Mouse (Mus musculus) embryo, embryonic 11.5 days (tissue): ENCODE measurements around the gene Slc25a28.

Source experiments
- DNase-seq: peaks from one replicate; pipeline ENCODE4 v3.0.0-alpha.2; 2012; ENCODE audit warnings: low read depth, low spot score

Slc25a28 gene

DNA sequence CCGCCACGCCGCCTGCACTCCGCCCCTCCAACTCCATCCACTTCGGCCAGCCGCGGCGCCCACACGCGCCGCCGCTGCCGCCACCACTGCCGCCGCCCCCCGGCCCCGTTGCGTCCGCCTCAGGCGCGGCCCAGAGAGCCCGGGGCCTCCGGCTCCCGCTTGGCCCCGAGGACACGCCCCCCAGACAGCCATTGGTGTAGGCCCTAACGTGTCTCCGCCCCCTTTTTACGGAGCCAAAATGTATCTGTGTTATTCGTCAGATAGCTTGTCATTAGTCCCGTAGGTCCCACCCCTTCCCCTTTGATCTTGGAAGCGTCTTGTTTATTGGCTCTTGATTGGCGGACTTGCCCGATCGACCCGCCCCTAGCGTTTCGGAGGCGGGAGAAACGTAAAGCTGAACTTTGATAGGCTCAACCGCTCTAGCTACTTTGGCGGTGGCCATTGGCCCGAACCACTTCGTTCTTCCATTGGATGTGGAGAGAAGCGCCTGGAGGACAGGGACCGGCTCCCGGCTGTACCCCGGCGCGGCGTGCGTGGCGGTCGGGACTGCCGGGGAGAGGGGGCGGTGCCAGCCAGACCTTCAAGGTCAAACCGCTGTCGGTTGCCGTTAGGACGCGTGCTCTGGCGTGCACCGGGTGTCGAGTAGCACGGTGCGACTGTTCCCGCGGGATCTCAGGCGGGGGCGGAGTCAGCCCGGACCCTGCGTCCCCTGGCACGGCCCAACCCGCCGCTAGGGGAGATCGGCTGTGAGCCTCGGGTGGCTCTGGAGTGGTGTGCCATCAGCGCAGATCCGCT is at the start of gene Slc25a28:
Gene Slc25a28 (minus strand): TSS at position 152 of the 795 bp plus-strand sequence.
- DNase-seq, result peak; percentile 100

DNA sequence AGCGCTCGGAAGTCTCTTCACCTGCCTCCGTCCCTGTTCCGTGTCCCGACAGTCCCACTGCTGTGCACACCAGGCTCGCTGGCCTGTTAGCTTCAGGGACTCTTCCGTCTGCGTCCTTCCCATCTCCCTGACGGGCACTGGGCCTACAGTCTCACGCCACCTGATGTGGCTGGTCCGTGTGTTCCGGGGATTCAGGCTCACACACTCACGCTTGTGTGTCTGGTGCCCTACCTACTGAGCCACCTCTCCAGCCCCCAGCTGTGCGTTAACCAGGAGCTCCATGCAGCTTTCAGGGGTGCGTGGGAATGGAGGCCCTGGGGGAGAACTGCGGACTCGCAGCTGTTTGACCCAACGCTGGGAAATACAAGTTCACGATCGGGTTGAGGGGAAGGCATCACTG is 49.5 kb upstream of the Slc25a28 start:
- DNase-seq, result no peak

DNA sequence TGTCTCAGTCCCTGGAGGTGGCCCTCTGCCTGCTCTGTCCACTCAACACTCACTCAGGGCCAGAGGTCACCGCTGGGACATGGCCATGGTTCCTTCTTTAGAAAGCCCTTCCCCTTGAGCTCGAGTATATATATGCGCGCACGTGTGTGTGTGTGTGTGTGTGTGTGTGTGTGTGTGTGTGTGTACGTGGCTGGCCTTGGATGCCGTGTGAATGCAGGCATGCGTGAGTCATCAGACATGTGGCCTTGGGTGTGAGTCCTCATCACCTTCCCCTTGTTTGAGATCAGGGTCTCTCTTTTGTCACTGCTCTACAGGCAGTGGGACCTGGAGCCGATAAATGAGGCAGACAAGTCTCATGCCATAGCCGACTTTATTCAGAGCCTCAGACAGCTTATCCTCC is 48.8 kb upstream of the Slc25a28 start:
- no peak for DNase-seq

DNA sequence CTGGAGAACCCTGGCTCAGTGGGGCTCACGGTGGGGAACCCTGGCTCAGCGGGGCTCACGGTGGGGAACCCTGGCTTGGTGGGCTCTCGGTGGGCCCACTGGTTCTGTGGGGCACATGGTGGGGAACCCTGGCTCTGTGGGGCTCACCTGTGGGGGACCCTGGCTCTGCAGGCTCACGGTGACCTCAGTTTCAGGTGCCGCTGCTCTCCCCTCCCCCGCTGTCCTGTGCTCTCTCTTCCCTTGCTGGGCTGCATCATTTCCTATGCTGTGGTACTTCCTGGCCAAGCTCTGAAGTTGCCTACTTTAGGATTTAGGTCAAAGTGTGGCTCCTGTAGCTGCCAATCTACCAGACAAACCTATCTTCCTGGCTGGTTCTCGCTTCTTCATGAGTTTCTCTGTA is 48.2 kb upstream of the Slc25a28 start:
- DNase-seq, result no peak

DNA sequence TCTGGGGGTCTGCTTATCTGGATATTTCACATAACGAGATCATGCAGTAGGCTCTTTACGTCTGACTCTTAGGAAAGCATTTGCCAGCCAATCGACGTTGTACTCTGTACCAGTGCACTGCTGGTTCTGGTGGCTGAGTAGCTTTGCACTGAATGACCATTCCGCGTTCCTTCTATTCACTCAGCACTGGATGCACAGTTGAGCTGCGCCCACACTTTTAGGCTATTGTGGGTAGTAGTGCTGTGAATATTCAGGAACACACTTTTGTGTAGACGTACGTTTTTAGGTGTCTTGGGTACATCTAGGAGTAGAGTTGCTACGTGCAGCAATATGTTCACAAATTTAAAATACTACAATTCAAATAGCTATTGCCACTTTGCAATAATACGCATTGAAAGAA is 45.4 kb upstream of the Slc25a28 start:
- DNase-seq, result no peak

DNA sequence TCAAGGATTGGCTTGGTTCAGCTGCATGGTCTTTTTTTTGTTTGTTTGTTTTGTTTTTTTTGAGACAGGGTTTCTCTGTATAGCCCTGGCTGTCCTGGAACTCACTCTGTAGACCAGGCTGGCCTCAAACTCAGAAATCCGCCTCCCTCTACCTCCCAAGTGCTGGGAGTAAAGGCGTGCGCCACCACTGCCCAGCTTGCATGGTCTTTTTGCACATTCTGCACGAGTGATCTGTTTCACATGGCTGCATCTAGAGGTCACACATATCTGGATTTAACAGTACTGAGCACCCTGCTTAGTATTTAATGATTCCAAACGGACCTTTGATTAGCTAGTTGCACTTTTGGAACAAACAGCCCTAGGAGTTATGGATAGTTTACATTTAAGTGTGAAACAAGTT is 37.3 kb upstream of the Slc25a28 start:
- no peak for DNase-seq

DNA sequence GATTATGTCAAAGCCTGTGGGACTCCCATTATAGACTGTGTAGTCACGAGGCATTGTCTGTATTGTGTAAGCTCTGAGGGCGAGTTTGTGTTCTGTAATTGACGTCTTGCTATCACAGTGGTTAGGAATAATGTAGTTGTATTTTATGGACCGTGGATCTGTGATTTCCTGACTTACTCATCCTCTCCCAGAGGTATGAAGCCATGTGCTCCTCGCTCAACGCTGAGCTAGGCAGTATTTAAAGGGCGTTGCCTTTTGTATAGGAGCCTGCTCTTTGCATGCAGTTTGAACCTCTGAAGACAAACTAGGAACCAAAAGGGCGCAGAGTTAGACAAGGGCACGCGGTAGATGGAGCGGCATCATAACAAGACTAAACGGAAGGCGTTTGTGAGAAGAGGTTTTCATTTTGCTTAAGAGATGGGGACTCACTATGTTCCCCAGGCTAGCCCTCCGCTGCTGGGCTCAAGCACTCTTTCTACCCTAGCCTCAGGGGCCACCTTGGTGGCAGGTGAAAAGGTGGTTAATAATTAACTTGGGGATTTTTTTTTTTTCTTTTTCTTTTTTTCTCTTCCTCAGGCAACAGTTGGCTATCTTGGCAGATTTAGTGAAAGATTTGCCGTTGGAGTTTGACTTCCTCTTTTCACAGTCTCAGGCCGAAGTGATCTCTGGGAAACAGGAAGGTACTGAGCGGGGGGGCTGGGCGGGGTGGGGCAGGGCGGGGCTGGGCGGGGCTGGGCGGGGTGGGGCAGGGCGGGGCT is 36.7 kb upstream of the Slc25a28 start:
- DNase-seq, result no peak

DNA sequence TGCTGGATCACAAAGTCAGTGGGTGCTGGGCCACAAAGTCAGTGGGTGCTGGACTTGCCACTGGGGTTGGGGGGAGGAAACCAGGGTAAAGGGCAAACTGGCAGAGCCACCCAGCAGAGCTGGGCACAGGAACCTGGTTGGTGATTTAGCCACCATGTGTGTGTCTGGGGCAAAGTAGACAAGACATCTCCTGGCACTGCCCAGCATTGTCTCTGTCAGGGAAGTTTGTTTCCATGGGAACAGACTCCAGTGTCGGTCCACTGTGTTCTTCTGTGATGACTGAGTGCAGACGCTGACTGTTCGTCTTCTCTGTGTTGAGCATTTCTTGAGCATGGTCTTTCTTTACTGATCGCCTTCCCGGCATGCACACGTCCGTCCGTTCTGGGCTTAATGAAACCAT is 34.6 kb upstream of the Slc25a28 start:
- no peak for DNase-seq

DNA sequence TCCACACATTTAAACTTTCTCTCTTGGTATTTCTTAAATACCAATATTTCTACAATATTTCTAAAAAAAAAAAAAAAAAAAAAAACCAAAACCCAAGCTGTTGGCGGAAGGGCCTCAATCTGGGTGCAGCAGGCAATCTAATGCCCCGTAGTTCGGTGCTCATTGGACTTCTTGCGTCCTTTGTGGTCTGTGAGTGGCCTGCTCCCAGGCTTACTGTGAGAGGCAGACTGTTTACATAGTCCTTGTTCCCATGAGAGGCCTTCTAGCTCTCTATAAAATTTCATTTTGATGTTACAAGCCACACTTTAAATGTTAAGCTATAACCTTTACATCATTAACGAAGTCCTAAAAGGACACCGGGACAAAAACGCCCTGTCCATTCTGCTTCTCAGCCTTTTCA is 33.5 kb upstream of the Slc25a28 start:
- DNase-seq, result no peak

DNA sequence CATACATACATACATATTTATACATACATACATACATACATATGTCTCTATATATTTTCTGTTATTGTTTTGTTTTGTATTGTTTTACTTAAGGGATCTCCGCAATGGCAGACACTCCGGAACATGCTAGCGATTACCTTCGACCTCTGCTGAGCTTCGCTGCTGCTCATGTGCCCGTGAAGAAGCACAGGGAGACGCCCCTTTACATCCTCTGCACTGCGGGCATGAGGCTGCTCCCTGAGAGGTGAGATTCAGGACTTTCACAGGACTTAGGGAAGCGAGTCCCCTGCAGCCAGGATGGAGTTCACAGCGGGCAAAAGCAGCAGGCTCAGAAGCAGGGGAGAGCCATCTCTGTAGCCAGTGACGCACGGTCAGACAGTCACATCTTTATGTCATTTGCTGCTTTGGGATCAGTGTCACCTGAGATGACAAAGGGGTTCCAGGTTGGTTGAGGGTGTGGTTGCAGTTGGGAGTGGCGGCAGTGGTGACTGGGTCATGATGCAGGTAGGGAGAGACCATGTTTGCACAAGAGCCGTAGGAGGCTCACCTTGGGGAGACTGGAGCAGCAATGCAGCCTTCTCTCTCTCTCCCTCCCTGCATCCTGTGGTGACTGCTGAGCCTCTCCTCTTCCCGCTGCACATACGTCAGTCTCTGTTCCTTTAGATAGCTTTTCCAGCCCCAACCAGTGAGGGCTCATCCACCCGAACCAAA is 30.3 kb upstream of the Slc25a28 start:
- DNase-seq, result no peak

DNA sequence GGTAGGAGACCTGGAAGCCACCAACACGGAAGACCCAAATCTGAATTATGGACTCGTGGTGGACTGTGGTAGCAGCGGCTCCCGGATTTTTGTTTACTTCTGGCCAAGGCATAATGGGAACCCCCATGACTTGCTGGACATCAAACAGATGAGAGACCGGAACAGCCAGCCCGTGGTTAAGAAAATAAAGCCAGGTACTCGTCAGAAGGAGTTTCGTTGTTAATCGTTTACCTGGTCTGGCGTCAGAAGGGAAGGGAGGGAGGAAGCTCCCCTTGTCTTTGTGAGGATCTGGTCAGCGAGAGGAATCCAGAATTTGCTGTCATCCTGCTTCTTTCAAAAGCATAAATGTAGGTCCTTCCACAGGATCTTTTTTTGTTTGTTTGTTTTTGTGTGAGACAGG is 29.5 kb upstream of the Slc25a28 start:
- DNase-seq, result no peak

DNA sequence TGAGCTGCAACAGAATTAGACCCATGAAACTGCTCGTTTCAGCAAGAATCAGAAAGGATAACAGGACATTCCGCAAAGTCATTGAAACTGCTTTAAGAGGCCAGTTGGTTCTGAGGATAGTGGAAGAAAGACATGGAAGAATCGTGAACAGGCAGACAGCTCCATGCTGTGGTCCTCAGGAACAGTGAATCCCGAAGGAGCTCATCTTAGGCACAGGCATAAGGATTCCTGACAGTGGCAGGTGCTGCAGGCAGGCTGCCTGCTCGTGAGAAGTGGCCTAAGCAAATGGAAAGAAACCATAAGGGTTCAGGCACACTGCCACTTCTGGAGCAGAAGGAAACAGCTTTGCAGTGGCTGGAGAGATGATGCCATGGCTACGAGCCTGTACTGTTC is 25.1 kb upstream of the Slc25a28 start:
- DNase-seq, result no peak

DNA sequence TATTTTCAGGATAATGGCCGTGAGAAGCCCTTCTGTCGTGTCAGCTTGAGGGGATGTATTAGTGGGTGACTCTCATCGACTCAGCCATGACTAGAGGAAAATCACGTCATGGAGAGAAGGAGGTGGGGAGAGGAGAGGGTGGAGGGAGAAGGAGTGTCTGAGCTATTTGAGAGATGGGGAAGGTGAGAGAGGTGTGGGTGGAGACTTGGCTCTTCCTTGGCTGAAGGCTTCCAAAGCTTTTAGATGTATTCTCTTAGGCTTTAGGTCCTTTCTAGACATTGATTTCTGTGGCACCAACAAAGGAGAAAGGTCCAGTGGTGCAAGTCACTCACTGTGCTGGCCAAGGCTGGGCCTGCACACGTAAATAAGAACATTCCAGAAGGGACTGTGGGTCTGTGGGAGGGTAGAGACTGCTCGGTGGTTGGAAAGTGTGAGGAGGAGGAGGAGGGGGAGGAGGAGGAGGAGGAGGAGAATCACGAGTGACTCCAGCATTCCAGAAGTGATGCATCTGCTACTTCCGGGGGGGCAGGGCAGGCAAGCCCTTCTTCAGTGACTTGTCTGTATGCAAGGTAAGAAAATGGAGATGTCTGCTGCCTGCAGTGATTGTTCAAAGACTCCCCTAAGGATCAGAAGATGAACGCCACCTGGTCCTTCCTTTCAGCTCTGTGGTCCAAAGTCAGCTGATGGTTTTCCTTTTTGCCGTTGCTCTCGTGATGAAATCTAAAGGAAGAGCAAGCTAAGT is 24.5 kb upstream of the Slc25a28 start:
- DNase-seq, result no peak

DNA sequence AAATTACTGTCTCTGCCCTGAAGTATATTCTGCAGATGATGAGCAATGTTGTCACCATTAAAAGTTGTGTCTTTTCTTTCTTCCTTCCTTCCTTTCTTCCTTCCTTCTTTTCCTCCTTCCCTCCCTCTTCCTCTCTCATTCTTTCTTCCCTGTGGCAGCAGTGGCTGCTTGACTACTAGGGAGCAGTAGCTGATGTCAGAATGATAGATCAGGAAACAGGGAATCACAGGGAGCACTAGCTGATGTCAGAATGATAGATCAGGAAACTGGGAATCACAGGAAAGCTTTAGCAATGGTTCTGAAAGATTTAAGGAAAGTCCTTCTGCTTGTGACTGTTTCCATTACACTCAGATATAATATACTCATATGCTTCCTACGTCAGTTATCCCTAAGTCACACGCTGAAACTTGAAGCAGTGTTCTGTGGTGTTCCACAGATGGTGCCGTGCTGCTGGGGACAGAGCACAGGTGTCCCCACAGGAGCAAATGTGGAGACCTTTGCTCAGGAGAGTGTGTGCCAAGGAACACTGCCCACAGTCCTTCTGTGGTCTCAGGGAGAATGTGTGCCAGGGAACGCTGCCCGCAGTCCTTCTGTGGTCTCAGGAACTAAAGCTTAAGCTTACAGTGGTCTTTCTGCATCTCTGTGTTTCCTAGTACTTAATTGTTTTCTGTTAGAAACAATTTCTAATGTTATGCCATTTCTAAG is 23.1 kb upstream of the Slc25a28 start:
- no peak for DNase-seq

DNA sequence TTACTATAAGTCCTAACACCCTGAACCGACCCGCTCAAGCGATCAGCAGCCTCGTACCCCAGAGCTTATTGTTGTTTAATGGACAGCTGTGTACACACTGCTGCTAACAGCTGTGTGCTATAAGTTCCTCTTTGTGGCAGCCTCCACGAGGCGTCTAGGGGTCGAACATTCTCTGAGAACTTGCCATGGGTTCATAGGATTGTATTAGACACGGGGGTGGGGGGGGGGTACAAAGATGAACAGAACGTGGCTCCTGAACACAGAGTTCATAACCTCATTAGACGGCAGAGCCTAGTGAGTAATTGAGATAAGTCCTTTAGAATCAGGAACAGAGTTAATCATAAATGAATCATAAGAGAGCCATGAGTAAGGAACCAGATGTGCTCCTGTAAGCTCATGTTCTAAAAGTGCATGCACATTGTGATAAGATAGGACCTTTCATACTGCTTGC is 20.9 kb upstream of the Slc25a28 start:
- no peak for DNase-seq

DNA sequence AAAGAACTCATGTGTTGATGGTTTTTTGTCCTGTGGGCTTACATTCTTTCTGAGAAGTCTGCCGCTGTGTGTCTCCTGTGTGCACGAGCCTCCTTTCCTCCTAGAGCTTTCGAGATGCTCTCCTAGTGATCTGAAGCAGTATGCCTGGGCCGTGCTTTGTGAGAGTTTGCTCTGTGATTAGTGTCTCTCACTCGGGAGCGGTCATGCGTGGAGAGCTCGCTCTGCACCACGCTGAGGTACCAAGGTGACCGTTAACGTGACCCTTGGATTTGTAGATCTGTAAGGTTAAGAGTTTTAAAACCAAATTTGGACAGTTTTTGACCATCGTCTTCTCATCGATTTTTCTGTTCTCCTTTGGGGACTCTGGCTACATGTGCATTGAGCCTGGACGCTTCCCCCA is 18.1 kb upstream of the Slc25a28 start:
- DNase-seq, result no peak

DNA sequence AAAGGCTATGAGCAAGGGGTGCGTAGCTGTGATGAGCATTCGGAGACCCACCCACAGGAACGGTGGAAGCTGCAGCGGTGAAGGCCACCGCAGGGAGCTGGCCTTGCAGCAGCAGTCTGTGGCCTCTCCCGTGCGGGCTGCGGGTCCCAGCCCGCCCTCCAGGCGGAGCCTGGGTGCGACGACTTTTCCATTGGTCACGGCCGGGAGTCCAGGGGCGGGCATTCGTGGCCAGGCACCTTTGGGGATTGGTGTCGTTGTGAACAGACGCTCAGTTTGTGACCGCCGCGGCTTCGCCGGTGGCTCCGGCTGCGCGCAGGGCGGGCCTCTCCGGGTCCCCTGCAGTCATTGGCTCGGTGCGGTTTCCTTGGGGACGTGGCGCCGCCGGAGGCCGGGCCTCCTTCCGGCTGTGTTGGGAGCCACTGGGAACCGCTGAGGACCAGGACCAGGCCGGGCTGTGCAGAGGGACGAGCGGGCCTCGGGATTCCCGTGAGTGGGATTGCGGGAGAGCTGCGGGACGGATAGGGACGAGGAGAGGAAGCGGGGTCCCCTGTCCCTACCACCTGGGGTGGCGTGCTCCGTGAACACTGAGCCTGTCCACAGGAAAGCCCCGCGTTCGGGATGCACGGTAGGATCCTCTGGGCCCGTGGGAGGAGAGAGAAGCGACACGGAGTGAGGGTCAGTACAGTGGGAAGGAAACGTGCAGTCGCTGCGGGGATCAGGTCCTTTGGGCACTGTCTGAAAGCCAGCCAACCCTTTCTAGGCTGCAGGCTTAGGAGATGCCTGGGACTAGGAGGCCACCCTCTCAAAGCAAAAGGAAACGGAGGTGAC is 15.0 kb upstream of the Slc25a28 start, which contains the start of gene Entpd7:
Gene Entpd7 (plus strand): TSS at position 254 of the 828 bp plus-strand sequence.
- DNase-seq, result peak; percentile 93

DNA sequence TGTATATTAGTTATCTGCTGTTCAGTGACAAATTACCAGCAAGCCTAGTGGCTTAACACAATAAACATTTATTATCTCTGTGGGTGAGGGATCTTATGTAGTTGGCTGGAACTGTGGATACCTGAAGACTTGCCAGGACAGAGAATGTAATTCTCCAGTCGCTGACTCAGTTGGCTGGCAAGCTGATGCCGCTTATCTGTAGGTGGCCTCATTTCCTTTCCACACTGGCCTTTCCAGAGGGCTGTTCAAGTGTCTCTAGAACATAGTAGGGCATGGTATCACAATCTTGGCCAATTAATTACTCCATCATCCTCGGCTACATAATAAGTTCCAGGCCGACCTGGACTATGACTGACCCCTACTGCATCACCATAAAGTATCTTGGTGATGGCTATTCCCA is 6.9 kb upstream of the Slc25a28 start:
- no peak for DNase-seq

DNA sequence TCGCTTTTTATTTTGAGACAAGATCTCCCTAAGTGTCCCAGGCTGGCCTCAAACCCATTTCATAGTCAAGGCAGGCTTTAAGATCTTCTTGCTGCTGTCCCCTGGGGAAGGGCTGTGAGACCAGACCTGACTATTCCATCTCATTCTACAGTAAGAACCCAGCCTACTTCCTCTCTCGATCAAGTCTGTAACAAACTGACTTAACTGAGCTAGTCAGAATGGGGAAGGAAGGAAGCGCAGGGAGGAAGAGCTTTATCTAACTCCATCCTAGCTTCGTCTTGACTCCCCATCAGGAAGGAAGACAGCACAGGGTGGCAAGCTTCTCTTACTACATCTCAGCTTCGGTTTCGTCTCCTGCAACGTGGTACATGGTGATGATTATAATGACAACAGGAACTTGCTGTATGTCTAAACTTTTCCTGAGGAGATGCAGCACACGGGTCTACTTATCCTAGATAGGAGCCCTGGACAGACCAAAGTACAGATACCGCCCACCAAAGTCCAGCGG is 4.8 kb upstream of the Slc25a28 start:
- no peak for DNase-seq

DNA sequence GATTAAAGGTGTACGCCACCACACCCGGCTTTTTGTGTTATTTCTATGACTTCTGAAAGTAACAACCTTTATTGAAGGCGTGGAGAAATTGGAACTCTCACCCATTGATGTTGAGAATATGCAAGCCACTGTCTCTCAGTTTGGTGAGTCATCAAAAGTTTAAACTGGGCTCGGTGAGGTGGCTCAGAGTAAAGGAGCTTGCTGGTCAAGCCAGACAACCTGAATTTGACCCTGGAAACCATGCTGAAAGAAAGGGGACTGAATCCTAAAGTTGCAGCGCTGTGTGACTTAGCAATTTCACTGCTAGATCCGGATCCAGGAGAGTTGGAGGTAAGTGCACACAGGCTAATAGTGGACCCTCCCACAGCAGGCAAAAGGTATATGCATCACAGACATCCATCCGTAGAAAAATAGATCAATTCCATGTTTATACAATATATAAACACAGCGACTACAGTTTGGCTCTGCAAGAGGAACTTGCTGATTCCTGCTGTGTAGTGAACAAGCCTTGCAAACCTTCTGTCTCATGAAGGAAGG is 3.9 kb upstream of the Slc25a28 start:
- no peak for DNase-seq
